Mouse (Mus musculus): ENCODE measurements at regions not wholly inside any gene's neighbourhood (a gene's known extent, or its start where the extent isn't known, plus 50 kb on each side); places are given as distances from the start of the nearest gene placed in this dataset.

GRCm38 (mm10) chr10:54509766-54510165 is 433.4 kb upstream of the Man1a start:
- no peaks in the 10 kb centered on the region for H3K4me1 ChIP-seq (ENCODE audit: control insufficient read depth, insufficient read depth, low read length)
- no peak overlapping the region for H3K4me2 ChIP-seq (ENCODE audit: low read depth, low read length)
- no peaks in the 10 kb centered on the region for H3K36me3 ChIP-seq (ENCODE audit: control insufficient read depth, insufficient read depth, low read length)
- DNase-seq (ENCODE audit: low spot score) (no peak), ATAC-seq (ENCODE audit: low read depth) (no peak)
- H3K9ac ChIP-seq (ENCODE audit: low read depth, low read length) = no peak overlapping the region
- no peaks in the 10 kb centered on the region for H3K9me3 ChIP-seq (ENCODE audit: control insufficient read depth, low read length)
- H3K4me3 ChIP-seq (ENCODE audit: low read depth, low read length) = no peak overlapping the region
- no peak overlapping the region for H3K27ac ChIP-seq (replicated peaks; ENCODE audit: low read depth, low read length)
- no peaks in the 10 kb centered on the region for H3K27me3 ChIP-seq (replicated peaks; ENCODE audit: control insufficient read depth, insufficient read depth, low read length)

Measured in embryonic facial prominence, embryonic 14.5 days (tissue).